Mouse (Mus musculus) midbrain, postnatal 0 days (tissue): ENCODE results near the gene Ndrg4. TPM values are rescaled to one million over a fixed set of nuclear protein-coding genes. Genes with fewer than 3 reads are reported as not detected.
"Not testable (repeated sequence)": the region's sequence is repeated elsewhere in the genome, so short reads cannot be mapped to it uniquely, and the experiment has no call there.

Source experiments
- ATAC-seq: fragments of 200-750 bp; cut with Nextera tagmentation; 2 replicates; pipeline ENCODE4 v1.8.0; 2017; ENCODE audit warnings: moderate number of reproducible peaks, mild to moderate bottlenecking, moderate TSS enrichment, moderate library complexity; ENCODE audit not compliant: low FRiP score
- DNase-seq: peaks from one replicate; pipeline ENCODE4 v3.0.0-alpha.2; 2015; ENCODE audit warnings: low spot score
- H3K27ac ChIP-seq: fragments of 300-500 bp; sonication (generic); 2 replicates; pipeline ENCODE4 v1.5.1; 2014; ENCODE audit warnings: low read depth, mild to moderate bottlenecking, low read length, mixed read lengths
- H3K27me3 ChIP-seq: fragments of 300-500 bp; sonication (generic); 2 replicates; pipeline ENCODE4 v1.6.1; 2014; ENCODE audit warnings: low read length, control low read depth, mixed read lengths; ENCODE audit not compliant: insufficient read depth
- H3K36me3 ChIP-seq: fragments of 300-500 bp; sonication (generic); 2 replicates; pipeline ENCODE4 v1.6.1; 2014; ENCODE audit warnings: low read length, control low read depth, mixed read lengths; ENCODE audit not compliant: insufficient read depth
- H3K4me1 ChIP-seq: fragments of 300-500 bp; sonication (generic); 2 replicates; pipeline ENCODE4 v1.6.1; 2014; ENCODE audit warnings: mild to moderate bottlenecking, control low read depth, antibody characterized with exemption, low read length, mixed read lengths; ENCODE audit not compliant: insufficient read depth
- H3K4me2 ChIP-seq: fragments of 300-500 bp; sonication (generic); 2 replicates; pipeline ENCODE4 v1.6.1; 2014; ENCODE audit warnings: low read depth, mild to moderate bottlenecking, low read length, mixed read lengths; ENCODE audit not compliant: poor library complexity, severe bottlenecking
- H3K4me3 ChIP-seq: fragments of 300-500 bp; sonication (generic); 2 replicates; pipeline ENCODE4 v1.5.1; 2014; ENCODE audit warnings: low read depth, mild to moderate bottlenecking, low read length, moderate library complexity
- H3K9ac ChIP-seq: fragments of 300-500 bp; sonication (generic); replicated peaks from 2 replicates; pipeline ENCODE4 v1.6.1; 2014; ENCODE audit warnings: mild to moderate bottlenecking, low read length, moderate library complexity, mixed read lengths; ENCODE audit not compliant: poor library complexity, severe bottlenecking
- H3K9me3 ChIP-seq: fragments of 300-500 bp; sonication (generic); 2 replicates; pipeline ENCODE4 v1.6.1; 2016; ENCODE audit warnings: low read length, control low read depth
- CTCF ChIP-seq: IDR thresholded peaks from 2 replicates; pipeline ENCODE4 v1.5.1; 2016; ENCODE audit warnings: antibody characterized with exemption, mild to moderate bottlenecking
- WGBS: fragments of 180-500 bp; shearing (Covaris S2); extraction: QIAGEN DNeasy Blood & Tissue Kit; methylation state at CpG from one replicate; pipeline ENCODE4 v1.1.7; 2014; 5-methylcytosine and 5-hydroxymethylcytosine counted together
- polyA plus RNA-seq: library from polyadenylated mRNA; unstranded; fragments of >200 nt; fragmentation: Nextera tagmentation; extraction: Ambion mirVana; gene quantifications from 2 replicates; pipeline ENCODE4 v1.2.1, GENCODE M21; 2015
- total RNA-seq: library from RNA; depleted of rRNA; stranded (reverse); fragments of >200 nt; gene quantifications from 2 replicates; pipeline ENCODE4 v1.2.3, GENCODE M21; 2014

The Ndrg4 gene
- total and polyA plus RNA-seq, 2 experiments from 2014 or later, result 641 to 937 TPM

DNA sequence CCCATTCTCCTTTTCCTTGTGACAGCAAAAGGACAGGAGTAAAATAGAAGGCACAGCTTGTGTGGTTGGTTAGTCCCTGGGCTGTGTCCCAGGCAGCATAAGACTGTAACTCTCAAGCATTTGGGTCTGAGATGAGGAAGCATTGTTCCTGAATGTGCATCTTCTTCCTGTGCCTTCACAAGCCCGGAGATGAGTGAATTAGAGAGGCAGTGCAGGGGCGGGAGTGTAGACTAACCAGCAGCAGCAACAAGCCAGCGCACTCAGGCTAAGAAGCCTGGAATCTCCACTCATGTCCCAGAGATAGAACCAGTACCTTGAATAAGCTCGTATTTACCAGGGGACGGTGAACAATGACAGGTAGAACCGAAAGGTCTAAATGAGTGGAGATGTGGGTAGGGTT is 15.2 kb upstream of the Ndrg4 start:
- no peaks in the 10 kb centered on the region for H3K27me3 ChIP-seq
- H3K36me3 ChIP-seq, result no peaks in the 10 kb centered on the region
- ATAC-seq (no peak), DNase-seq (no peak)
- WGBS, result 92% methylated on average over 6 of the region's 6 CpGs
- TF ChIP-seq CTCF, result no peak
- H3K4me2 ChIP-seq, result no peak overlapping the region
- H3K4me1 ChIP-seq, result no peaks in the 10 kb centered on the region
- no peak overlapping the region for H3K27ac ChIP-seq
- no peaks in the 10 kb centered on the region for H3K9me3 ChIP-seq
- H3K4me3 ChIP-seq, result no peak overlapping the region
- H3K9ac ChIP-seq, result no peak overlapping the region

DNA sequence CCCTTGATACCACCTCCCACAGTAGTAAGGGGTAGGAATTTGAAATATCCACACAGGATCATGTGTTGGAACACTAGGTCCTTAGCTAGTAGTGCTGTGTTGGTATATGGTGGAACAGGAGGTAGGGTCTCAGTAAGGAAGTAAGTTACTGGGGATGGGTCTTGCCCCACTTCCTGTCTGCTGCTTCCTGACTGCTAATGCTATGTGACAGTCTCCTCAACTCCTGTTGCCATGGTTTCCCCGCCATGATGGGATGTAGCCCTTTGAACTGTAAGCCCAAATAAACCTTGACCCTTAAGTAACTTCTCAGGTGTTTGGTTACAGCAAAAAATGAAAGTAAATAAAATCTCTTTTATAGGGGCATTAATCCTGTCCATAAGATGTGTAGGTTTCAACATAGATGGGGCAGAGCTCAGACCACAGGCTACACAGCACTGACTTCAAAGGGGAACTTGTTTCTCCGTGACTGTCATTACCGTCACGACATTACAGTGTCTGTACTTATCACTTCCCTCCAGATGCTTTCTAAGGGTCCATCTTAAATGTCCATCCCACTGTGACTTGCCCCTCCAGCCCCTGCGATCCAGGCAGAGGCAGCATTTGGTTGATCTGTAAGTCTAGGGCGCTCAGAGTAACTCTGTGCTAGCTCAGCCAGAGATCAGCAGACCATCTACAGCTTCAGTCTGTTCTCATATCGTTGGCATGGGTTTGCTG is 13.7 kb upstream of the Ndrg4 start:
- ATAC-seq (no peak), DNase-seq (no peak)
- H3K4me2 ChIP-seq, result no peak overlapping the region
- no peak overlapping the region for H3K27ac ChIP-seq
- H3K9me3 ChIP-seq, result no peaks in the 10 kb centered on the region
- H3K4me3 ChIP-seq, result no peak overlapping the region
- TF ChIP-seq CTCF, result no peak
- 80% methylated on average over 7 of the region's 7 CpGs for WGBS
- H3K27me3 ChIP-seq, result no peaks in the 10 kb centered on the region
- no peak overlapping the region for H3K9ac ChIP-seq
- H3K36me3 ChIP-seq, result no peaks in the 10 kb centered on the region
- H3K4me1 ChIP-seq, result no peaks in the 10 kb centered on the region

DNA sequence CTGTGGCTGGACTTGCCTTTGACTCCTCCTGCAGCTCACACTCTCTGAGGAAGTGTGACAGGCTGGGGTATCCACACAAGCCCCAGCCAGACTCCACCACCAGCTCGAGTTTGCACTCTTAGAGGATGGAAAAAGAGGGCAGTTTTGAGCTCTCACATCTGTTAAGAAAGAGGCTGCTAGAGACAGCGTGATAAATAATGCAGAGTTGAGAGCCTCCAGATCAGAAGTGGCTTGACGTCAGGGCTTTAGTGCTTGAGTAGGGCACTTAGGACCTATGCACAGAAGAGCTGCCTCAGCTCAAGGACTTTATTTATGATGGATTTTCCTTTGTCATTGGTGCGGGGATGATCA is 13.2 kb upstream of the Ndrg4 start:
- no peak overlapping the region for H3K4me2 ChIP-seq
- no peaks in the 10 kb centered on the region for H3K36me3 ChIP-seq
- no peaks in the 10 kb centered on the region for H3K4me1 ChIP-seq
- no peaks in the 10 kb centered on the region for H3K27me3 ChIP-seq
- H3K4me3 ChIP-seq, result no peak overlapping the region
- 71% methylated on average over 4 of the region's 4 CpGs for WGBS
- no peak overlapping the region for H3K9ac ChIP-seq
- no peak for TF ChIP-seq CTCF
- no peak for DNase-seq
- no peaks in the 10 kb centered on the region for H3K9me3 ChIP-seq
- ATAC-seq, result no peak
- no peak overlapping the region for H3K27ac ChIP-seq

DNA sequence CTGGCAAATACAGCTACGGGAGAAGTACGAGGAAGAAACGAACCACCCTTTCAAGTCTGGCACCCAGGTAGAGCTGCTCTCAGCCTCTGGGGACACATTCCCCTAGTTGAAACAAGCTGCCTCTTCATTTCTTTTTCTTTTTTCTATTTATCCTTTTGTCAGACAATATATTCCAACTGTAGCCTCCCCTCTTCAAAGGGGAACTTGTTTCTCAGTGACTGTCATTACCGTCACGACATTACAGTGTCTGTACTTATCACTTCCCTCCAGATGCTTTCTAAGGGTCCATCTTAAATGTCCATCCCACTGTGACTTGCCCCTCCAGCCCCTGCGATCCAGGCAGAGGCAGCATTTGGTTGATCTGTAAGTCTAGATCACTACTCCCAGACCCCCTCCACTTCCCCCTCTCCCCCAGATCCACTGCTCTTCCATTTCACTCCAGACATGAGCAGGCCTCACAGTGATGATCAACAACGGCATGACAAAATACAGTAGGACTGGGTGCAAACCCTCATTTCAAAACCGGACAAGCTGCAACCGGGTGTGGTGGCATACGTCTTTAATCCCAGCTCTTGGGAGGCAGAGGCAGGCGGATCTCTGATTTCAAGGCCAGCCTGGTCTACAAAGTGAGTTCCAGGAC is 10.8 kb upstream of the Ndrg4 start:
- WGBS, result 96% methylated on average over 11 of the region's 11 CpGs

DNA sequence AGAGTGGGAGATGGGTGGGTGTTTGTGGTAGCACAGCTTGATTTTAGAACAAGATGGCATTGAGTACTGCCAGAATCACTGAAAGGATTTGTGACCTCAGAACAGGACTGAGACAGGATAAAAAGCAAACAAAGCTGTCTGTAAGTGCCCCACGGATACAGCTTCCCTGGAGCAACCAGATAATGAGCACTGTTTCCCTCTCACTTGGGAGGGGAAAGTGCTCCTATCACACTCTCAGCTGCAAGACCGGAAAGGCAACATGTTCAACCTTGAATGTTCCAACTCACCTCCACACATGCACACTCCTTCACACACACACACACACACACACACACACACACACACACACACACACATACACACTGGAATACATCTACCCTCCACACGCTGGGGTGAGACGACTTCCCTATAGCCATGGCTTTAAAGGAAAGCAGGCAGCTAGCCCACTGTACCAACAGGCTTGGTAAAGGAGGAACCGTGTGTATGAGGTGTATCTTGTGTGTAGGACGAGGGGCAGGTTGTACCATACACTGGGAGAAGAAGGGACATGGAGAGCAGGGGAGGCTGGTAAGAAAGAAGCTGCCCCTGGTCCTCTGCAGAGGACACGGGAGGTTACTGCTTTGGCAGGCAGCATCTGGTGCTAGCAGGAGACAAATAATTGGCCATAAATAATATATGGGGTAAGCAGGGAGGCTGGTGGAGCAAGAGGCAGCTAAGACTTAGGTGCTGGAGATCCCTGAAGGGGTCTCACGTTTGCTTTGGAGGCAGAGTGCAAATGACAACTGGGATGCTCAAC is 8.4 kb upstream of the Ndrg4 start:
- Histone ChIP-seq H3K36me3 (no peaks in the 10 kb centered on the region), H3K9ac (no peak overlapping the region), H3K27ac (no peak overlapping the region), H3K9me3 (no peaks in the 10 kb centered on the region), H3K4me2 (no peak overlapping the region), H3K4me1 (no peaks in the 10 kb centered on the region), H3K27me3 (no peaks in the 10 kb centered on the region), H3K4me3 (no peak overlapping the region)
- TF ChIP-seq CTCF, result no peak
- ATAC-seq, result no peak
- 45% methylated on average over 8 of the region's 8 CpGs for WGBS
- no peak for DNase-seq

More for the DNA sequence above, 10.8 kb upstream of the Ndrg4 start:
- H3K4me1 ChIP-seq, H3K9ac ChIP-seq, H3K27me3 ChIP-seq, H3K9me3 ChIP-seq, DNase-seq, H3K4me3 ChIP-seq, ATAC-seq, H3K4me2 ChIP-seq, H3K36me3 ChIP-seq, H3K27ac ChIP-seq: not testable (repeated sequence)

DNA sequence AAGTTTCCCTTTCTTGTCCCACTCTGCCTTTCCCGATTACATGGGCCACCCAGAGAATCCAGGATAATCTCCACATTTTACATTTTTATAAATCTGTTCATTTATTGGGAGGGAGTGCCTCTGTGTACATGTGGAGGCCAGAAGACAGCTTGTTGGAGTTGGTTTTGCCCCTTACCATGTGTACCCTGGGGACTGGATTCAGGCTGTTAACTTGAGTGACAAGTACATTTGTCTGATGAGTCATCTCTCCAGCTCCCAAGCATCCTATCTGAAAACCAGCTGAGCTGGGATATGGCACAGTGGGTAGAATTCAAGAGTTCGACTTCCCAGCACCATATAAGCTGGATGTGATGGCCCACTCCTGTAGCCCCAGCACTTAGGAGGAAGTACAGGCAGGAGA is 6.8 kb upstream of the Ndrg4 start:
- Histone ChIP-seq H3K27ac (no peak overlapping the region), H3K4me2 (no peak overlapping the region), H3K4me3 (no peak overlapping the region), H3K27me3 (no peaks in the 10 kb centered on the region), H3K36me3 (no peaks in the 10 kb centered on the region), H3K9me3 (no peaks in the 10 kb centered on the region), H3K4me1 (no peaks in the 10 kb centered on the region), H3K9ac (no peak overlapping the region)
- WGBS, result 83% methylated on average over 2 of the region's 2 CpGs
- DNase-seq (no peak), ATAC-seq (no peak)
- TF ChIP-seq CTCF, result no peak
